Mouse (Mus musculus) midbrain, embryonic 11.5 days (tissue): Measurements from ENCODE around the gene Rcc2. TPM values are rescaled to one million over a fixed set of nuclear protein-coding genes. Genes with fewer than 3 reads are reported as not detected.

Source experiments
- microRNA-seq: library from miRNA; unstranded; fragments of <30 nt; microRNA quantifications from one replicate; pipeline ENCODE4, GENCODE M21; 2017
- polyA plus RNA-seq: library from polyadenylated mRNA; unstranded; fragments of >200 nt; fragmentation: Nextera tagmentation; extraction: Ambion mirVana; gene quantifications from 2 replicates; pipeline ENCODE4 v1.2.1, GENCODE M21; 2014

The Rcc2 gene
- polyA plus RNA-seq, 1 experiment from 2014 or later = 70.1 TPM

Small RNA genes within 50 kb of the gene (microRNA-seq; reads per million reads assigned to microRNA genes)
- not detected for gene Gm23045
- not detected for gene Gm25951

Other genes starting within 250 kb of the Rcc2 start
- 17.6 and 18.5 TPM in 2 replicates for gene Arhgef10l, start 34.5 kb upstream of the Rcc2 start, polyA plus RNA-seq
- gene Padi6, start 42.1 kb downstream of the Rcc2 start, polyA plus RNA-seq = 0.15 TPM in 1 of 2 replicates, not detected in the other
- 0.26 and 0.27 TPM in 2 replicates for gene Padi4, start 73.7 kb downstream of the Rcc2 start, polyA plus RNA-seq
- 0.06 TPM in 1 of 2 replicates, not detected in the other for gene Padi3, start 110.1 kb downstream of the Rcc2 start, polyA plus RNA-seq
- gene Padi1, start 145.2 kb downstream of the Rcc2 start, polyA plus RNA-seq = 0.04 and 0.07 TPM in 2 replicates
- gene Padi2, start 205.8 kb downstream of the Rcc2 start, polyA plus RNA-seq = 0.47 and 0.49 TPM in 2 replicates